Mouse (Mus musculus) left cerebral cortex, postnatal 25 days (tissue): ENCODE results near the gene Samd4b. TPM values are rescaled to one million over a fixed set of nuclear protein-coding genes. Genes with fewer than 3 reads are reported as not detected.

Experiments
- DNase-seq, 2 experiments: peaks; one replicate each; pipeline ENCODE4 v3.0.0; 2022; ENCODE audit warnings: low spot score in 2 of 2, mixed read lengths in 1 of 2
- intact Hi-C: fragments of 180-260 bp; cut with DNase I; formaldehyde crosslinking; loops from one replicate; pipeline ENCODE4 v1.15.1; 2025
- total RNA-seq, 2 experiments: library from RNA; stranded (reverse); gene quantifications; 2 replicates each; pipeline ENCODE4 v1.2.3; 2021

Gene Samd4b
- total RNA-seq, 2 experiments from 2014 or later = 65.2 to 68.7 TPM

- intact Hi-C loops = loop anchor here (1.0 to 5.0 kb wide), 2 partner anchors 13 to 74 kb away; partner anchors contain the start of gene Timm50
Measured at GRCm38 (mm10) chr7:28386462-28386861, 211.5 kb downstream of the Samd4b start.

DNA sequence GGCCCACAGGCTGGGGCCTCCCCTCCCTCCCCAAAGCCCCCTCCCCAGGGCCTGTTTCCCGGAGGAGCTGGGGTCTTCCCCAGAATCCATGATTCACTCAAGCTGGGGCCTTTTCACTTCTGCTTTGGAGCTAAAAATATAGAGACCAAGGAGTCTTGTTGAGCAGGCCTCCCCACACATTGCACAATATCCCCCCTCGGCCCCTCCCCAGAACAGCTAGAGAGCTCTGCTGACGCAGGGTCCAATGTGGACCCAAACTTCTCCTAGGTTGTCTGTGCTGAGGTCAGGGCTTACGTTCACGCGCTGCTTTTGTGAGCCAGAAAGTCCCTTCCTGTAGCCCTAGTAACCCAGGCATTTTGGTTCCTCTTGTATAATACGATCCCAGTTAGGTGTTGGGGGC lies 211.9 kb downstream of the Samd4b start:
- DNase-seq = peak in 1 of 2 experiments; percentile 56
- intact Hi-C loops = loop anchor here (1.0 to 5.0 kb wide), 2 partner anchors 13 to 74 kb away; partner anchors contain the start of gene Timm50

More at GRCm38 (mm10) chr7:28386462-28386861, 211.5 kb downstream of the Samd4b start:
- peak; percentile 74 to 79 for DNase-seq

DNA sequence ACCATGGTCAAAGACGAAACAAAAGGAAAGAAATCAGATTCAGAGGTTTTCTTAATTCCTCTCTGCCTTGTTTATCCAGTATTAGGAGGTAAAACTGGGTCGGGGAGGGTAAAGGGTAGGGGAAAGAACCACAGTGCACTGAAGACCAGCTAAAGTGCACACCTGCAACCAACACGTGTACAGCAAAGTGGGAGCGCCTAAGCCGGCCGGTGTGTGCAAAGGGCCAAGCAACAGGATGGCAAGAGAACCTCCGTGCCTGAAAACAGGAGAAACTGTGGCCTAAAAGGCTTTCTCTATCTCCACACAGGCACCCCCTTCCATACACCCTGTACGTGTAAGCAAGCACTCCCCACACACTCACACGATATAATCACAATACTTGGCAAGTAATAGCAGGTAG lies 212.7 kb downstream of the Samd4b start:
- intact Hi-C loops = loop anchor here (5.0 kb wide), 1 partner anchor 73 kb away; the partner anchor contains the start of gene Timm50
- DNase-seq = no peak

GRCm38 (mm10) chr7:28384162-28384561 lies 213.8 kb downstream of the Samd4b start:
- DNase-seq = no peak
- intact Hi-C loops = no loop called here

GRCm38 (mm10) chr7:28383606-28384005 lies 214.3 kb downstream of the Samd4b start:
- DNase-seq = no peak
- intact Hi-C loops = no loop called here

GRCm38 (mm10) chr7:28382981-28383396 lies 215.0 kb downstream of the Samd4b start:
- peak; percentile 72 to 90 for DNase-seq
- intact Hi-C loops = no loop called here

DNA sequence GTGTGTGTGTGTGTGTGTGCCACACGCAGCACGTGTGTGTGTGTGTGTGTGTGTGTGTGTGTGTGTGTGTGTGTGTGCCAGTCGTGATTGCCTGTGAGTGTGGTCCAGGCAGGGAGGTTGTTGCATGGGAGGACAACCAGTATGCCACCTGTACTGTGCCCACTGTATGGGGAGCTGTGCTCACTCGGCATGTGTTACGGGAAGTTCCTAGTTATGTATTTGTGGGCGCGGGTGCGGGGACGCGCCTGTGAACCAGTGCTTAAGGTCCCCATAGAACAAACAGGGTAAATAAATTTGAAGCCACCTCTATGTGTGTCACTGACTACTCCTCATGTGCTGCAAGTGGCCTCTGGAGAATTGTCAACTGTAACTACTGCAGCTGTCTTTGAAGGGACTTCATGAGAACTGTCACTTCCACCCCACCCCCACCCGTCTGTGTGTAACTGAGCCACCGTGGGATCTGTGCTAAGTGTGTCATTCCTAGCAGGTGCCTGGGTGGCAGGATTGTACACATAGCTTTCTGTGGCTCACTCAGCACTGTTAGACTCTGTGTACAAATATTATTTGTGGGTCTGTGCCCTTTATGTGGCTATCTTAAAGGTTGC lies 215.5 kb downstream of the Samd4b start:
- no peak for DNase-seq
- intact Hi-C loops = no loop called here

DNA sequence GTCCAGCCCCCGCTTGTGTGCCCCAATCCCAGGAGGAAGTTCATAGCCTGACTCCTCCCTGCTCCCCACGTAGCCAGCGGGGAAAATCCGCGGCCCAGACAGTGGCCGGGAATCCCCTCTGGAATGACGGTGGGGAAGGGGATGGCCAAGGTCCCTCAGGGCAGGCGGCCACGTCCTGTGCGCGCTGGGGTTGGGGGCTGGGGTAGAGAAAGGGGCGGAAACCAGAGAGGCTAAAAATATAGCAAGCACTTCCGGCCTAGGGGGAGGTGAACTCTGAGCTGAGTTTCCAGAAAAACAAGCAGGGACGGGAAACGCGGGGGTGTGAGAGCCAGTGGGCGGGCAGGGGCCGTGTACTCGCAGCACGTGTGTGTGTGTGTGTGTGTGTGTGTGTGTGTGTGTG lies 216.0 kb downstream of the Samd4b start:
- intact Hi-C loops = no loop called here
- DNase-seq = peak in 1 of 2 experiments; percentile 59

DNA sequence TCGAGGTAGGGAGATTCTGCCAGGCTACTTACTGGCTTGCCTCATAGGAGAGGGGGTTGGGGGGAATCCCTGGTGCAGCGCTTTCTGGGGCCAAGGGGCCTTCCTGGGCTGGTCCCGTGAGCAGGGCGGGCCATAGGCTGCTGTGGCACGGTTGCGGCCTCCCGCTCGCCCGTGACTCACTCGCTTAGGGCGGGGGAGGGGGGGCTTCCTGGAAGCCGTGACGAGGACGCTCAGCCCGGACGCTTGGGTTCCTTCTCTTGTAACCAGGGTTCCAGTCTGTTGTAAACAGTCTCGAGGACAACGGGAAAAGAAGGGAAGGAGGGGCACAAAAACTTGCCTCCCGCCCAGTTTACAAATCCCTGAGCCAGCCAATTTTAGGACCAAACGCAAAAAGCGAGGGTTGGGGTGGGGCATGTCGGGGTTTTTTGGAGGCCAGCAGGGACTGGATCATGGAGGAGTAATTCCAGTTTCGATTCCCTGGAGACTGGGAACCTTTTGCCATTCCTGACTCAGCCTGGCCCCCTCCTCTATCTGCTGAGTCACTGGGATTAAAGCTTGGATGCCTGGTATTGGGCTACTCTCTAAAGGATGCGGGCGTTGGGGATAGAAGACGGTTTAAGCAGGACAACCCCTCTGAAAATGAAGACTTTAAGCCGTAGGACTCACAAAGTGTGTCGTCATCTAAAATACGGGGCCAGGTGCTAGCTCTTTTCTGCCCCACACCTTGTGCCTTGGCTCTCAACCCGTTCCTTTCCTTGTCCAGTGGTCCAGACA lies 216.7 kb downstream of the Samd4b start:
- intact Hi-C loops = no loop called here
- DNase-seq = no peak

DNA sequence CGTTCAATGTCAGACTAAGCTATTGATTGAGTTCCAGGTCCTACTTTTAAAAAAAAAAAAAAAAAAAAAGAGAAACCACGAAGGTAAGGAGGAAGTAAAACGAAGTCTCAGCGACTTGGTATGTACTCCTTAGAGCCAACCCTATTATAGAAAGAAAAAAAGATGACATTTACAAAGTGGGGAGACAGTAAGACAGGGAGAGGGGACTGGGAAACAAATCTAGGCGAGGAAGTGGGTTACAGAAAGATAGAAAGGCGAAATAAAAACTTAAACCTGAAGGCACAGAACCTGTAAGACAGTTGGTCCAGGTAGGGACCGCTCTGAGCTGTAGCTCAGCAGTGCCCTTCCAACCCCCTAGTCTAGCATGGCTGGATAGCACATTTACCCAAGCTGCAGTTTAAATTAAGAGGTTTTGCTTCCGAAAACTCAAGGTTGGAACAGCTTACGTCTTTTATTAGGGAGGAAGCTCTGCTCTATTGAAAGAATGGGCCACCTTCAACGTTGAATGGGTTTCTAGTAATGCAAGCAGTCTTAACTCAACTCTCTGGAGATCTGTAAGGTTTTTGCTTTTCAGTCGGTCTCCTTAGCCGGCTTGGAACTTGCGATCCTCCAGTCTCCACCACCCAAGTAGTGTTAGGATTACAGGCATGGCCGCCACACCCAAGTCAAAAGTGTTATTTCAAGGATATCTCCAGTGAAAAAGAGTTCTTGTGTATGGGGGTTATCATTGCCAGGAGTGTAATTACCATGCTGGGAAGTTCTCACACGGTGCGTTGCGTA lies 217.5 kb downstream of the Samd4b start, which contains the start of gene Zfp36:
TSS of gene Zfp36 (minus strand) at position 17 of the 780 bp plus-strand sequence.
- intact Hi-C loops = no loop called here
- DNase-seq = no peak

DNA sequence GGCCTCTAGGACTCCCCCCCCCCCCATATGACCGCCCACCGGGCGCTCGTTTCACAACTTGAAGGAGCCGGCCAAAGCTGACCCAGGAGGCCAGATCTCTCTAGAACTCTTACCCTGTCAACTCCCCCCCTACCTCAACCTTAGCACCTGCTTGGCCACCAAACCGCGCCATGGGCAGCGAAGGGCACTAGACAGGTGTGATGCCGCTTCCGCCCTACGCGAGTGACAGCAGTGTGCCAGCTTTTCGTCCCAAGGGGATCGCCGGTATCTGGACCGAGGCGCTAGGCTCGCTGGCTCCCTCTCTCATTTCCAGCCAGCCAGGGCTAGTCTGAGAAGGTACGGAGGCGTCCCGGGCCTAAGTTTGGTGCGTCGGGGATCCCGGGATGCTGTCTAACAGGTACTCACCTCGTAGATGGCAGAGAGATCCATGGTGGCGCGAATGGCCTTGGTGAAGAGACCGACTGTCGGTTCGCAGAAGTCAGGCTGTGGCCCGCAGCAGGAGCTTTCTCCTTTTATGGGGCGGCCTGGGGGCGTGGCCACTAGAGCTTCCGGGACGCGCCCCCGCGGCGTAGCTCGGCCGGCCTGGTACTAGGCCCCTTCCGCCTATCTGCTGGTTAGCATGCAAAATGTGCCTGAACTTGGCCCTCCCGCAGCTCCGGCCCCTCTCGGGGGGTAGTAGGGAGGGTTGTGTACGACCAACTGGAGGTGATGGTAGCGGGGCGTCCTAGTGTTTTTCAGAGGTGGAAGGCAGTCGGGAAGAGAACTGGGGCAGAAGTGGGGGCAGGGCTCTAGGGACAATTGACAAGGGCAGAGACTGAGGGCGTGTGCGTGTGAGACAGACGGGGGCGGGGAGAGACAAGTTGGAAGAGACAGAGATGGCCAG lies 218.9 kb downstream of the Samd4b start:
- intact Hi-C loops = no loop called here
- DNase-seq = peak; percentile 79 to 82

DNA sequence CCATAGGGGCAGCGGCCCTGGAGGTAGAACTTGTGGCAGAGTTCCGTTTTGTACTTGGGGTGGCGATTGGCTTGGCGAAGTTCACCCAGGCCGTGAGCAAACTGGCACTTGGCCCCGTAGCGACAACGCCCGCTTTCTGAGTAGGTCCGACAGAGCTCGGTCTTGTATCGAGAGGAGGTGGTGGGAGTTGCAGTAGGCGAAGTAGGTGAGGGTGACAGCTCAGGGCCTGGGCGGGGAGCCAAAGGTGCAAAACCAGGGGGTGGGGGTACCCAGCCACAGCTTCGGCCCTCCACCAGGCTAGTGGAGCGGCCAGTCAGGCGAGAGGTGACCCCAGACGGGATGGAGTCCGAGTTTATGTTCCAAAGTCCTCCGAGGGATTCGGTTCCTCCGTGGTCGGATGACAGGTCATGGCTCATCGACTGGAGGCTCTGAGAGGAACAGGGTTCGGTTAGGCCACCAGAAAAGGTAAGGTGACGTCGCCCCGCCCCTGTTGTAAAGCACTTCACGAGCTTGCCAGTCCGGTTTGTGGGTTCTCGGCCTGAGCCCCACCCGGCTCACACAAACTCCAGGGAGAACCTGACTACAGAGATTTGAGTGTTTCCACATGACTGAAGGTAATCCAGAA lies 219.8 kb downstream of the Samd4b start:
- intact Hi-C loops = no loop called here

DNA sequence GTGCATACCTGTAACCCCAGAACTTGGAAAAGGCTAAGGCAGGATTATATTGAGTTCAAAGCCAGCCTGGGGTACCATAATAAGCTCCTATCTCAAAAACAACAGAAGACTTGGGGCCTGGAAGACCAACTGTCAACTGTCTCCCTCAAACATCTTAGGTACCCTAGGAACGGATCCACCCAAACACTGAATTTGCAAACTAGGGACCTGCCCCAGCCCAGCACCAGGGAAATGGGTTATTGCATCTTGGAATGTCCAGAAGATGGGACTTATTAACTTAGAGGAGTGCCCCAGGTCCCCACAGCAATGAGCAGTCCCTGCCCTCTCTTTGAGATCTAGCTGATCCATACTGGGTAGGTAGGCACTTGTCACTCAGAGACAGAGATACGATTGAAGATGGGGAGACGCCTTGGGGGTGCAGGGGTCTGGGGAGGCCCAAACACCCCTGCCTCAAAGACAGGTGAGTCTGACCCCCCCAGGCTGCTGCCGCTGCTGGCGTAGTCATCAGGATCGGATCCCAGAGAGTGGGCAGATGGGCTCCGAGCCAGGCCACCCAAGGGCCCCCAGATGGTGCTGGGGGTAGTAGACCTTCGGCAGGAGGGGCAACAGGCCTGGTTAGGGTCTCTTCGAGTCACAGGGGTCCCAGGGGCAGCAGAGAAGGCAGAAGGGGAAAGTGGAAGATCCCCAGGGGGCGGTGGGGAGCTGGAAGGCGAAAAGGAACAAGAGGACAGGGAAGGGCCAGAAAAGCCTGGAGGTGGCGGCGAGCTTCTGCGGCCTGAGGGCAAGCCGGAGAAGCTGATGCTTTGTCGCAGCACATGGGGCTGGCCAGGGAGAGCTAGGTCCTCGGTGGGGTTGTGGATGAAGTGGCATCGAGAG lies 220.5 kb downstream of the Samd4b start:
- no peak for DNase-seq
- intact Hi-C loops = no loop called here

More for the DNA sequence above, 219.8 kb downstream of the Samd4b start:
- no peak for DNase-seq

DNA sequence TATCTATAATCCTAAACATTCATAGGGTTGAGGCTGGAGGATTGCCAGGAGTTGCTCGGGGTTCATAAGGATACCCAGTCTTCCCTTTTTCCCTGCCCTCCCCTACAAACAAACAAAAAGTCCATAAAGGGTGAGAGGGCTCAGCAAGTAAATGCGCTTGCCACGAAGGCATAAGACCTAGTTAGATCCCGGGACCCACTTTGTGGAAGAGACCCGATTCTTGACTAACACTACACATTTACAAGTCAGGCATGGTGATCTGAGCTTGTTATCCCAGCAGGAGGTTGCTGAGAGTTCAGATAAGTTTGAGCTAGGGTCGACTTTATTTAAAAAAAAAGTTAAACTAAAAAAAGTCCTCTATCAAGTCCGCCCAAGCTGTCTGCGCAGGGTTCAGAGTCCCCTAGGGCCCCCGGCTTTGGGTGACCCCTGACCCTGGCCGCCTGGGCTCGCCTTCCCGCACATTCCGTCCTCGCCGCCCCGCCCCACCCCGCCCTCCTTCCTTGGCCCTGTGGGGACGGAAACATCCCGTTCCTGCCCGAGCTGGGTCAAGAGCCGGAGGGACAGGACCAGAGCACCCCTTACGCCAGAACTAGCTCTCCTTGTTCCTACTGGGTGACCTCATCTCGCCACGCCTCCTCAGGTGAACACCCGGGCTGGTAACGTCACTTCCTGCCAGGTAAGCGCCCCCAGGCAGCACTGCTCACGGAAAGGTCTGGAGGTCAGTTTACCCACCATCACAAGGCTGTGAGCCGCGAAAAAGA lies 221.8 kb downstream of the Samd4b start:
- DNase-seq = no peak
- intact Hi-C loops = no loop called here

DNA sequence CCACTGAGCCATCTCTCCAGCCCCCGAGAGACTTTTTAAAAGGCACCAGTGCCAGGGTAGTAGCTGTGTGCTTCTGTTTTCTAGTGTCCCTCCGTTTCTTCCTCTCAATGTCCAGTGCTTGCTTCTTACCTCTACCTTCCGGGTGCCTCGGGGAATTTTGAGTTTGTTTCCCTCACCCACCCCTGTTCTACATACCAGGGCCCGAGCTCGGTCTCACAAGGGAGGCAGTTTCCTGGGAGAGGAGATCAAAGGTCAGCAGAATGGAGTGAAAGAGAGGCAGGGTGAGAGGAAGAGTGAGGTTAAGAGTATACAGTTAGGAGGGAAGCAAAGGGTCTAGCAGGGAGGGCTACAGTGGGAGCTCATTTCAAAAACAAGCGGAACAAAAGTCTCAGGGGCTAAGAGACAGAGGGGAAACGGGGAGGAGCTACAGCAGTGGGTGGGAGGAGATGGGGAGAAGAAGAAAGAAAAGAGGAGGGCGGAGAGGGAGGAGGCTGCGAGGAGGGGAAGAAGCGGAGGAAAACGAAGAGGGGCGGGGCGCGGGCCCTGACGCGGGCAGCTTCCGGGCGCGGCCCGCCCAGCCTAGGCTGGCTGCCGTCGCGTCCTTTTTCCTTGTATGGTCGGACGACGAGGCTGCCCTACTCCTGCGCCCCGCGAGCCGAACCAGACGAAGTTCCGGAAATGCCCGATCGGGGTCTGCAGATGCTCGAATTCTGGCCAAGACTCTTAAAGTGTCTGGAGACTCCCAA lies 222.6 kb downstream of the Samd4b start:
- peak; percentile 70 to 82 for DNase-seq
- intact Hi-C loops = no loop called here

DNA sequence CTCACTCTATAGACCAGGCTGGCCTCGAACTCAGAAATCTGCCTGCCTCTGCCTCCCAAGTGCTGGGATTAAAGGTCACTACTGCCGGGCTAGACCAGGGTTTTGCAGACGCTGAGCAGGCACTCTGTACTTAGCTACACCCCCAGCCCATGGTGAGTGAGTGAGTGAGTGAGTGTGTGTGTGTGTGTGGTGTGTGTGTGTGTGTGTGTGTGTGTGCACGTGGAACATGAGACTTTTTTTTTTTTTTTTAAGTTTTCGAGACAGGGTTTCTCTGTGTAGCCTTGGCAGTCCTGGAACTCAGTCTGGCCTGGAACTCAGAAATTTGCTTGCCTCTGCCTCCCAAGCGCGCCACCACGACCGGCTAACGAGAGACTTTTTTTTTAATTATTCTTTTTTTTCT lies 223.3 kb downstream of the Samd4b start:
- DNase-seq = no peak
- intact Hi-C loops = no loop called here
